Comparison of ENCODE assay signal across 21 mouse cellular contexts in the genomic region with DNA sequence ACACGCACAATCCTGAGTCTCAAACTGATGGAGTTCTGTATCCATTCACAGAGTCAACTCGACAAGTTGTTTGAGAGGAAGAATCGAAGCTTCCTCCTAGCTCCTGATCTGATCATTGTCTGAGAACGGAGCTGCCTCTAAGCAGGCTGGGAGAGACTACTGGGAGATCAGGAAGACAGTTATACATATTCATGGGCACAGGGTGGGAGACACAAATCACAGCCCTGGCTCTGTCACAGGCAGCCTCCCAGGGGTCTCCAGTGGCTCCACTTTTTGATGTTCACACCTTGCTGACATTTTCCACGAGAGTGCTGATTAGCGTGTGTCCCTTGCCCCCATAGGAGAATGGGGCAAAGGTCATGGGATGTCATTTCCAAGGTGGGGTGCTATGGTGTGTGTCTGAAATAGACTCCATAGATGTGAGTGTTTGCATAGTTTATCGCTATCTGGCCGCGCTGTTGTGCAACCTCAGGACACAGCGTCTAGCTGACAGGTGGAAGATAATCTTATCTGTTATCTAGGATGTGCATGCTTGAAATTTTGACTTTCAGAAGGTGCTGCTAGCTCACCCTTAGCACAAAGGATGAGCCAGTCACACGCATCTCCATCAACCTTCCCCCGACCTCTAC.
DNase-seq lines count a peak whose midpoint lies in the region; ATAC-seq and TF ChIP-seq lines count a peak whose summit lies in the region.
"Had no signal": no experiment of that assay in that cellular context is flagged by ENCODE, and none has a peak within 500 bp of the region (broad histone marks: within the 10 kb centered on the region; RNA-seq: fewer than 3 reads in every experiment).

No protein-coding gene starts in this region.

- H3K27me3 ChIP-seq in forebrain, postnatal 0 days (ENCODE audit: insufficient read depth, low read length), result no peaks in the 10 kb centered on the region
- no peaks in the 10 kb centered on the region for H3K27me3 ChIP-seq in forebrain, embryonic 11.5 days (ENCODE audit: control insufficient read depth, insufficient read depth, low read length)
- H3K27me3 ChIP-seq in neural tube, embryonic 13.5 days, result no peaks in the 10 kb centered on the region
- H3K27me3 ChIP-seq in neural tube, embryonic 15.5 days (replicated peaks), result no peaks in the 10 kb centered on the region
- no peaks in the 10 kb centered on the region for H3K27me3 ChIP-seq in liver, embryonic 16.5 days (ENCODE audit: control insufficient read depth, insufficient read depth, low read depth, low read length)
- H3K27me3 ChIP-seq: heart, embryonic 15.5 days; limb, embryonic 12.5 days; megakaryocyte, embryonic 14.5 days had no signal

- no peak overlapping the region for H3K9ac ChIP-seq in forebrain, postnatal 0 days
- no peak overlapping the region for H3K9ac ChIP-seq in forebrain, embryonic 11.5 days (ENCODE audit: low read length)
- no peak overlapping the region for H3K9ac ChIP-seq in neural tube, embryonic 13.5 days
- H3K9ac ChIP-seq in neural tube, embryonic 15.5 days (replicated peaks), result no peak overlapping the region
- no peak overlapping the region for H3K9ac ChIP-seq in liver, embryonic 16.5 days (ENCODE audit: low read depth, low read length)
- H3K9ac ChIP-seq: heart, embryonic 15.5 days; limb, embryonic 12.5 days; lung, embryonic 14.5 days had no signal

- H3K9me3 ChIP-seq in forebrain, postnatal 0 days (ENCODE audit: low read length), result no peaks in the 10 kb centered on the region
- H3K9me3 ChIP-seq in forebrain, embryonic 11.5 days (ENCODE audit: control insufficient read depth, low read length), result no peaks in the 10 kb centered on the region
- H3K9me3 ChIP-seq in neural tube, embryonic 13.5 days, result no peaks in the 10 kb centered on the region
- H3K9me3 ChIP-seq in neural tube, embryonic 15.5 days (replicated peaks), result no peaks in the 10 kb centered on the region
- H3K9me3 ChIP-seq in liver, embryonic 16.5 days (replicated peaks; ENCODE audit: control insufficient read depth, low read length), result no peaks in the 10 kb centered on the region
- H3K9me3 ChIP-seq: heart, embryonic 15.5 days; limb, embryonic 12.5 days; megakaryocyte, embryonic 14.5 days had no signal

- H3K27ac ChIP-seq in forebrain, postnatal 0 days (ENCODE audit: low read depth, low read length), result no peak overlapping the region
- H3K27ac ChIP-seq in forebrain, embryonic 11.5 days (ENCODE audit: low read depth, low read length), result no peak overlapping the region
- 0 out of 2 replicates have a peak overlapping the region, but pooled peaks have one; percentile 42 for H3K27ac ChIP-seq in neural tube, embryonic 13.5 days (replicated peaks)
- H3K27ac ChIP-seq in neural tube, embryonic 15.5 days (replicated peaks), result no peak overlapping the region
- no peak overlapping the region for H3K27ac ChIP-seq in liver, embryonic 16.5 days (ENCODE audit: low read length)
- H3K27ac ChIP-seq: heart, embryonic 15.5 days; hindbrain, postnatal 0 days; layer of hippocampus, adult 2 months; limb, embryonic 12.5 days had no signal

- no peak for TF ChIP-seq CTCF in forebrain, postnatal 0 days (IDR thresholded peaks at IDR 0.05; ENCODE audit: low read depth)

- H3K4me3 ChIP-seq in forebrain, postnatal 0 days (ENCODE audit: low read depth, low read length), result no peak overlapping the region
- no peak overlapping the region for H3K4me3 ChIP-seq in forebrain, embryonic 11.5 days (ENCODE audit: low read depth, low read length)
- H3K4me3 ChIP-seq in neural tube, embryonic 13.5 days, result no peak overlapping the region
- no peak overlapping the region for H3K4me3 ChIP-seq in neural tube, embryonic 15.5 days (replicated peaks)
- H3K4me3 ChIP-seq in liver, embryonic 16.5 days (ENCODE audit: low read depth, low read length), result no peak overlapping the region
- H3K4me3 ChIP-seq: heart, embryonic 15.5 days; layer of hippocampus, adult 2 months; limb, embryonic 12.5 days; megakaryocyte, embryonic 14.5 days had no signal

- ATAC-seq in forebrain, postnatal 0 days, result peak; percentile 72; the same call in 1 of the 2 replicates
- no peak for ATAC-seq in forebrain, embryonic 11.5 days (replicated peaks; ENCODE audit: low FRiP score)
- no peak for ATAC-seq in neural tube, embryonic 13.5 days (ENCODE audit: low read depth)
- no peak for ATAC-seq in neural tube, embryonic 15.5 days (ENCODE audit: low FRiP score)
- peak; percentile 89 for ATAC-seq in liver, embryonic 16.5 days (ENCODE audit: low read depth)
- ATAC-seq: forebrain, embryonic 14.5 days; hindbrain, postnatal 0 days; intestine, postnatal 0 days had no signal

- H3K36me3 ChIP-seq in forebrain, postnatal 0 days (ENCODE audit: insufficient read depth), result no peaks in the 10 kb centered on the region
- H3K36me3 ChIP-seq in forebrain, embryonic 11.5 days (ENCODE audit: control insufficient read depth, insufficient read depth, low read length), result no peaks in the 10 kb centered on the region
- no peaks in the 10 kb centered on the region for H3K36me3 ChIP-seq in neural tube, embryonic 13.5 days
- H3K36me3 ChIP-seq in neural tube, embryonic 15.5 days, result no peaks in the 10 kb centered on the region
- no peaks in the 10 kb centered on the region for H3K36me3 ChIP-seq in liver, embryonic 16.5 days (ENCODE audit: control insufficient read depth, insufficient read depth)
- H3K36me3 ChIP-seq: heart, embryonic 15.5 days; limb, embryonic 12.5 days had no signal

- no peak overlapping the region for H3K4me2 ChIP-seq in forebrain, postnatal 0 days (ENCODE audit: low read depth)
- H3K4me2 ChIP-seq in forebrain, embryonic 11.5 days (ENCODE audit: low read depth, low read length, severe bottlenecking), result no peak overlapping the region
- H3K4me2 ChIP-seq in neural tube, embryonic 13.5 days, result no peak overlapping the region
- H3K4me2 ChIP-seq in neural tube, embryonic 15.5 days, result no peak overlapping the region
- H3K4me2 ChIP-seq in liver, embryonic 16.5 days (ENCODE audit: low read depth, low read length), result peak overlapping the region; percentile 18
- H3K4me2 ChIP-seq: heart, embryonic 15.5 days; limb, embryonic 12.5 days; lung, embryonic 14.5 days had no signal

- H3K4me1 ChIP-seq in forebrain, postnatal 0 days (ENCODE audit: insufficient read depth), result peaks cover 13% of the 10 kb centered on the region; the same call in 1 of the 2 replicates
- H3K4me1 ChIP-seq in forebrain, embryonic 11.5 days (replicated peaks; ENCODE audit: control insufficient read depth, insufficient read depth, low read length), result peaks cover 2% of the 10 kb centered on the region; the same call in 1 of the 2 replicates
- H3K4me1 ChIP-seq in neural tube, embryonic 13.5 days (replicated peaks), result peaks cover 17% of the 10 kb centered on the region
- peaks cover 8% of the 10 kb centered on the region; the same call in 1 of the 2 replicates for H3K4me1 ChIP-seq in neural tube, embryonic 15.5 days
- peaks cover 21% of the 10 kb centered on the region for H3K4me1 ChIP-seq in liver, embryonic 16.5 days (ENCODE audit: control insufficient read depth, low read depth, low read length)

- 83% methylated on average over 12 of the region's 12 CpGs for WGBS in forebrain, postnatal 0 days
- WGBS in forebrain, embryonic 11.5 days, result 91% methylated on average over 12 of the region's 12 CpGs
- WGBS in neural tube, embryonic 13.5 days, result 72% methylated on average over 12 of the region's 12 CpGs
- WGBS in neural tube, embryonic 15.5 days, result 72% methylated on average over 12 of the region's 12 CpGs
- WGBS in liver, embryonic 16.5 days (ENCODE audit: insufficient replicate concordance), result 56% methylated on average over 12 of the region's 12 CpGs

- DNase-seq in forebrain, postnatal 0 days, result no peak
- no peak for DNase-seq in forebrain, embryonic 11.5 days (ENCODE audit: low spot score)
- DNase-seq in urinary bladder, adult 2 months (ENCODE audit: low spot score), result no peak
- DNase-seq in frontal cortex, adult 2 months (ENCODE audit: extremely low spot score in 1 of 2, low spot score in 1 of 2), result no peak
- DNase-seq: adrenal gland, postnatal 25 days; cerebellum, adult 9-10 months; heart, postnatal 36 days; kidney, postnatal 25 days; lung, embryonic 14.5 days; lung, postnatal 36 days; thymus, postnatal 14 days had no signal

Comparison
In these comparisons a context has a peak if more than half of its experiments do, and no peak if none do; other contexts are left out.
1. ATAC-seq: peak in forebrain, postnatal 0 days (single experiment) and liver, embryonic 16.5 days (single experiment); none in forebrain, embryonic 11.5 days (single experiment), neural tube, embryonic 13.5 days (single experiment) and neural tube, embryonic 15.5 days (single experiment).